Mouse (Mus musculus) retina, postnatal 1 day (tissue): Measurements from ENCODE around the gene Copb1.
A peak's percentile ranks its signal among the peaks of the same experiment; 100 is the strongest.
"Not testable (repeated sequence)": the region's sequence is repeated elsewhere in the genome, so short reads cannot be mapped to it uniquely, and the experiment has no call there.

Experiments used
- DNase-seq: peaks from one replicate; pipeline ENCODE4 v3.0.0-alpha.2; 2012

The Copb1 gene

DNA sequence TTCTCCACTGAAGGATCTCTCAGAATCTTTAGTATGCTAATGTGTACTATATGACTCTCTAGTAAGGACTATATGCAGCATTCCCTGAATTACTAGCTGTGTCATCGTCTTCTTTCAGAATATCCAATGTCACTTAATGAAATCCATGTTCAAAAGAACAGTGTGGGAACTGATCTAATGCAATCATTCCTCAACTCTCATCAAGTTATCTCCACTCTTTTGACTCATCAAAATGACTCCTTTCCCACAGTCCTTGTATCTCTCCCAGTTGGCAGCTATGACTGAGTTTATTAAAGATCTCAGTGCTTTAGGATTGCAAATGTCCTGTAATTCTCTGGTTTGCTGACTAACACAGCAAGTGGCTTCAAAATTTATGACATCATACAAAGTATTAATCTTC, 40.1 kb downstream of the Copb1 start:
- DNase-seq: no peak

DNA sequence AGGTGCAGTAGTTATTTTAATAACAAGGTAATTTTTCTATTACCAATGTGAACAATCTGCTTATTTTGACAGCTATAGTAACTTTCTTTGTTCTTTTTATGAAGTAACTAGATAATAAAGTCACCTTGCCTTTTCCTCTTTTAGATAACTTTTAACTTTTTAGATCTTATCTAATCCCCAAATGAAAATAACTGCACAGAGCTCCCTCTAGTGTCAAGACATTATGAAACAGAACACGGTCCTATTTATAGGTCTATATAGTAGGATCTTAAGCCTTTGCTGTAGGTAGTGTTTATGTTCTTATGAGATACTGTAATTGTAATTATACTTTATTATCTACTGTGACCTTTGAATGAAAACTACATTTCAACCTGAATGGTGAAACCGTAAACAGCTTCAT, 41.0 kb downstream of the Copb1 start:
- peak; percentile 52 for DNase-seq

DNA sequence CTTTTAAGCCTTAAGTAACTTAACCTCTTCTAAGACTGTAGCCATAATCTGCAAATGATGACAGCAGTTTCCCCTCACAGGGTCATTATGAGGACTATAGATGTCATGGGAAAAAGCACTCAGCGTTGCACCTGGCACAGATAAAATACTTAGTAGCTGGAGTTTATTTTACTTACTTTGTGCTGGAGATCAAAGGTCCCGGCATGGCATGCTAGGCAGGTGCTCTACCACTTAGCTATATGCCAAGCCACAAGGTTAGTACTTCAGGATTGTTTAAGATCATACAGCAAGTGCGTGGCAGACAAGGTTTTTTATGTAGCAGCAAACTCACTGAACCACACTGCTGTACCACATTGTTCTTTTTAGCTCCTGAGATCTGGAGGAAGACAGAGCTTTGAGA, 43.9 kb downstream of the Copb1 start:
- peak; percentile 25 for DNase-seq

DNA sequence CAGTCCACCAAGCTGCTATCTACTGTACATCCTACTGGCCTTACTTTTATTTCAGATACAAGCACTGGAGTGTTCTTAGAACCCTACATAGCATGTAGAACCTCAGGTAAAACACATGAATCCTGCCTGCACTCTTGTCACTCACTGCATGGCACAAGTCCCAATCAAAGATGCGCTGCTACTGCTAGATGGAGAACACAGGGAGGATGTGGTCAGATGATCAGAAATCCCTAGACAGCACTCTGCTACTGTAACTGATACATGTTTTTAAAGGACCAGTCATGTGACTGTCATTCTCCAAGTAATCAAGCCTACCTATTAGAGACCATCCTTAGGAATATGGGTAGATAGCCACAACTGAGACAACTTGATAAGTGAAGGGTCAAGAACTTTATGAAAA, 44.7 kb downstream of the Copb1 start:
- DNase-seq: no peak

DNA sequence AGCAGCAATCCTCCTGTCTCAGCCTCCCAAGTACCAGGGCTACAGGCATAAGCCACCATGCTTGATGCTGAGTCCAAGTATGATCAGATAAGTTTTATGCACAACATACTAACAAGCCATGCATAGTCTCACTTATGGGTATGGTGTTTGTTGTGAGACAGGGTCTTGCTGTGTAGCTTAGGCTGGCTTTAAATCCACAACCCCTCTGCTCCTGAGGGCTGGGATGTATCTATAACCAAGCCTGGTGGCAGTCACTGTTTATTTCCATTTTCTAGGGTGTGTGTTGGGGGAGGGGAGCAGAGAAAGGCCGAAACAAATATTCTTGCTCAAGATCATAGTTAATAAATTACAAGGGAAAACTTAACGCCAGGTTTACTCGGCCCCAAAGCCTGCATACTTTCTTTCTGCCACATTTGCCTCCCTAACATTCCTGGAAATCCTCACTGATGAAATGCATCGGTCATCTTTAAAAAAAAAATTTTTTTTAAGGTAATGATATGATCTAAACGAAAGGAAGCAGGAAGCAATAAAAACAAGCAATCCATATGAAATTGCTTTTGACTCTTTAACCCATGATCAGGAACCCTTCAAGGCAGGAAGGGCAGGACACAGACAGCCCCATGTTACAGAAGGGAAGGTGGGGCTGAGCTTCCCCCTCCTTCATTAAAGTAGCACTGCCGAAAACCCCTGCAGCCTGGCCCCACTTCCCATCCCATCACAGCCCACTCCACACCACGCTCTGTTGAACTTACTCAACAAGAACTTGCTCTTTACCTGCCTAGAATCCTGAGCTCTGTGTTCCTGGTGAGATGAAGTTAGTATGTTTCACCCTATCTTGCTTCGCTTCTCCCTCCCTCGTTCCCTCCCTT, 50.8 kb downstream of the Copb1 start:
- no peak for DNase-seq

DNA sequence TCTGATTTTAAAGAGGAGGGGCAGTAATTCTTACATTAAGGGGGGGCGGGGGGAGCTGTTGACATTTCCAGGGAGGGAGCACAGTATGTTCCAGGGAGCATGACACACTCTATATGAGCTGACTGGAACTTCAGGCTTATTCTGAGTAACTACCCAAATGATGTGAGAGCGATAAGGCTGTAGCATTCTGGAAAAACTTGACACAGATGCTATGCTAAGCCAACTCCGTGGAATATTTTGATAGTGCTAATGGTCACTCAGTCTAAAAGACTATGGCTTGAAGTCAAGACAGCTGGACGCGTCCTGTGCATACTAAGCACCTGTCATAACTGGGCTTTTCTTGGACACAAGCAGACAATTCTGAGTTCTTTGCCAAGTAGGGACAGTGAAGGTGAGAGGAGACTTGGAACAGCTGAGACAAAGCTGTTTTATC, 51.5 kb downstream of the Copb1 start:
- no peak for DNase-seq

DNA sequence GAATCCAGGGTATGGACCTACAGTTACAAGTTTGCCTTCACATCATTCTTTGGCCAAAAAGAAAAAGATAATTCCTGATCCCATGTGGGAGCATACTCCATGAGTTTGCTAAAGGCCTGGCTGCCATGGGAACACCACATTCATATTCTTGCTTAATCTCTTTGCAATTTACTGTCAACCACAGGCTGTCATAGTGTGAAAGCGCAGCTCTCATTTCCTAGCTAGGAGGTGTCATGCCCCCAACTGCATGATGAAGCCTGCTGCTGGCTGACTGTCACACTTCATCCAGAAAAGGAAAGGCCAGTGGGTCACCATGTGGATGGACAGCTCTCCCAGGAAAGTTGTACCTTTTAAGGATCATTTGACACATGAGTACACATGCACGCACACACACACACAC, 53.9 kb downstream of the Copb1 start:
- DNase-seq: no peak

DNA sequence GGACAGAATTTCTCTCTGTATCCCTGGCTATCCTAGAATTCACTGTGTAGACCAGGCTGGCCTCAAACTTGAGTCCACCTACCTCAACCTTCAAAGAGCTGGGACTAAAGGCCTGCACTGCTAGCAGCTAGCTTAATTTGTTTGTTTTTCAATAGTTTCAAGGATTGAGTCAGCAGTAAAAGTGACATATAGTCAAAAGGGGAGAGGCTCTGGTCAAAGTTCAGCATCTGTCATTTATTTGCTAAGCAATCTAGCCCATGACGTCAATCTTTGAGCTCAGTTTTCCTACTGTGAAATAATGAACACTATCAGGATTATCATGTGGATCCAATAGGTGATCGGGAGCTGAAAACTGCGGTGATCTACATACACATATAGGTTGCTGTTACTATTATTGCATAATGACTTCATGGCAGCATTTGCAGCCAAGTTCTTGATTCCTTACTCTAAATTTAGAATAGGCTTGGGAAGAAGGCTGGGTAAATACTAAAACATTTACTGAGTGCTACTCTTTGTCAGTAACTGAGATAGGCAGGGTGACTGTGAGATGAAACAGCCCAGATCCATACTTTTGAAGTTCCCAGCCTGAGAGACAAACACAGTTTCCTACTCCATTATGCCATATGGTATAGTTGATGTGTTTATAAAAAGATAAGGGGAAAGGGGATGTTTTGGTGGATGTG, 54.9 kb downstream of the Copb1 start:
- DNase-seq: no peak

DNA sequence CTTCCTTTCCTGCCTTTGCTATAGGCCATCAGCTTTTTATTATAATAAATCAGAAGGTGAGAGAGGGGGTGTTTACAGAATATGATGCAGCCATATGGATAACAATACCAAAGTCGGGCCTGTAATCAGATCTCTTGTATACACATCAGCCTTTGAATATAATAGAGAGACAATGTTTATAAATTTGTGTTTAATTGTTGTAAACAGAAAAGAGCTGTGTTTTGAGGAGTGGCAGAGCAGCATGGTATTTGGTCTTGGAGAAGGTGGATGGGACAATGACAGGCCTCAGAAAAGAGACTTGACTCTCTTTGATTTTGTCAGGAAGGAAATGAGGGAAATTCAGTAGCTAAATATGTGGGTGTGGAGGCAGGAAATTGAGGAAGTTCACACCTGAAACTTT, 56.3 kb downstream of the Copb1 start:
- no peak for DNase-seq

DNA sequence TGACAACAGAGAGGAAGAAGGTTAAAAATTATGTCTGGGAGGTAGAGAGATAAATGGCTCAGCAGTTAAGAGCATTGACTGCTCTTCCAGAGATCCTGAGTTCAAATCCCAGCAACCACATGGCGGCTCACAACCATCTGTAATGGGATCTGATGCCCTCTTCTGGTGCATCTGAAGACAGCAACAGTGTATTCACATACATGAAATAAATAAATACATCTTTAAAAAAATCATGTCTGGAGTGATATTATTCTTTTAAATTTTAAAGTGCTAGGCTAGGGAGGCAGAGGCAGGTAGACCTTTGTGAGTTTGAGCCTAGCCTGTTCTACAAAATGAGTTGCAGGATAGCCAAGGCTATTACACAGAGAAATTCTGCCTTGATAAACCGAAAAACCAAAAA, 57.9 kb downstream of the Copb1 start:
- not testable (repeated sequence) for DNase-seq

DNA sequence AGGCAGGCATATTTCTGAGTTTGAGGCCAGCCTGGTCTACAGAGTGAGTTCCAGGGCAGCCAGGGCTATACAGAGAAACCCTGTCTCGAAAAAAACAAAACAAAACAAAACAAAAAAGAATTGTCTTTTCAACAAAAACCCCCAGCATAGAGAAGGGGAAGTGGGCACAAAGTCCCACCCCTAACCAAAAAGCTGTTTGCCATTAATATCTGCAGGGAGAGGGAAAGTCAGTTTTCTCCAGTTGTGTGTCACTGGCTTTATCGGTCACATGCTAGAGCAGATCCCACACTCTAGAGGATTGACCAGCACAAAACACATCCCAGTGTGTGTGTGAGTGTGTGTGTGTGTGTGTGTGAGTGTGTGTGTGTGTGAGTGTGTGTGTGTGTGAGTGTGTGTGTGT, 59.7 kb downstream of the Copb1 start:
- not testable (repeated sequence) for DNase-seq

DNA sequence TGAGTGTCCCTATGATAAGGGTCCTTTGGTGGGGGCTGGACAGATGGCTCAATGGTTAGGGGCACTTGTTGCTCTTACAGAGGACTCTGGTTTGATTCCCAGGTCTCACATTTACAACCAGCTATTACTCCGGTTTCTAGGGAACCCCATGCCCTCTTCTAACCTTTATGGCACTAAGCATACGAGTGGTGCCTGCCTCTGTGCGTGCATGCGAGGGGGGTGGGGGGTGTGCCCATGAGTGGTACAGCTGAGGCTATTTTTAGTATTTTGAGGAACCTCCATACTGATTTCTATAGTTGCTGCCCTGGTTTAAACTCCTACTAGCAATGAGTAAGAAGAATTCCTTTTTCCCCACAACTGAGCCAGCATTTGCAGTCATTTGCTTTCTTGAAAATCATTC, 60.3 kb downstream of the Copb1 start:
- DNase-seq: no peak

DNA sequence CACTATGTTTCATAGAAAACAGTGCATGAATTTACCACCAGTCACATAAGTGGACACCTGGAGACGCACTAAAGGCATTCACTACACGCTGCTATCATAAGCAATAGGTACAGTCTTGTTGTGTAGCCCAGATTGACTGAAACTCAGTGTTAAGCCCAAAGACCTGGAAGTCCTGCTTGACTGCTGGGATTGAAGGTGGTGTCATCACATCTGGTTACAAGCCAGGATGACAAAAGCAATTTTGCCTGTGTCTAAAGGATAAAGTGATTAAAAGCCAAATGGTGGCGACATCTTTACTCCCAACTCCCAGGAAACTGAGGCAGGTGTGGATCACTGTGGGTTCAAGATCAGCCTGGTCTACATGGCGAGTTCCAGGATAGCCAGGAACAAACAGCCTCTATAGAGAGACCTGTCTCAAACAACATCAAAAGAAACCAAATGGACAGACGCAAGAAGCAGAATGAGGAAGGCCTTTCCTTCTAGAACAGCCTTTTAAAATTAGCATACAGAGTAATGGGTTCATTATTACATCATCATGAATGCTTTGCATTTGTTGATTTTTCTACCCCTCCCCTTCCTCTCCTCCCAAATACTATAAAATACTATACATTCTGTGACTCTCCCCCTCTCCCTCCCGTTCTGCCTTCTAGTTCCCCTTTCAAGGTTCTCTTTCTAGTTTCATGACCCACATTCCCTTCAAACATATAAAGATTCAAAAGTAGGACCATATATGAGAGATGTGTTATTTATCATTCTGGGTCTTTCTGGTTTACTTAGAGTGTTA, 61.0 kb downstream of the Copb1 start:
- no peak for DNase-seq

DNA sequence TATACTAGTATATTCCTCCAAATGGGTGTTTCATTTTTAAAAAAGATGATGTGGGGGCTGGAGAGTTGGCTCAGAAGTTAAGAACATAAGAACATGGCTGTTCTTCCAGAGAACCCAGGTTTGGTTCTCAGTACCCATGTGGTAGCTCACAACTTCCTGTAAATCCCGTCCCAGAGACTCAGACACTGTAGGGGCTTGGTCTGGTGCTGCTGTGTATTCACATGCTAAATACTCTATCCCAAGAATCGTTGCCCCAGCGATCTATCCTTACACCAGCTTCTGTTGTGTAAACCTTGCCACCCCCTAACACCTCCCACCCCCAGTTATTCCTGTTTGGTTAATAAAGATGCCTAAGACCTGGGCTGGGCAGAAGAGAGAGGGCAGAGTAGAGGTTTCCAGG, 61.9 kb downstream of the Copb1 start:
- no peak for DNase-seq

DNA sequence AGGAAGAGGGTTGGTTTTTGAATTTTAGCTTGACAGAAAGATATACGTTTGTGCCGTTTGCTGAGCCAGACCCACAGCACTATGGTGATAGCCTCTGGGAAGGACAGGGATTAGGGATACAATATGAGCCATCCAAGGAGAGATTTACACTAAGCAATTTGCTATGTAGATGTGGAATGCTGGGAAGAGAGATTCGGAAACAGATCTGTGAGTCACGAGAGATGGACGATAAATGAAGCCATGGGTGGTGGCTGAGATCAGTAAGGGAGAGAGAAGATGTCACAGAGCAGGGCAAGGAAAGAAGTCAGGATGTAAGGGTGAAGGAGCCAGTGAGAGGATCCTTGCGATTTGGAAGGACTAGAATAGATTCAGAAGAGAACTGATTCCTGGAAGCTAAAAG, 71.1 kb downstream of the Copb1 start:
- no peak for DNase-seq

DNA sequence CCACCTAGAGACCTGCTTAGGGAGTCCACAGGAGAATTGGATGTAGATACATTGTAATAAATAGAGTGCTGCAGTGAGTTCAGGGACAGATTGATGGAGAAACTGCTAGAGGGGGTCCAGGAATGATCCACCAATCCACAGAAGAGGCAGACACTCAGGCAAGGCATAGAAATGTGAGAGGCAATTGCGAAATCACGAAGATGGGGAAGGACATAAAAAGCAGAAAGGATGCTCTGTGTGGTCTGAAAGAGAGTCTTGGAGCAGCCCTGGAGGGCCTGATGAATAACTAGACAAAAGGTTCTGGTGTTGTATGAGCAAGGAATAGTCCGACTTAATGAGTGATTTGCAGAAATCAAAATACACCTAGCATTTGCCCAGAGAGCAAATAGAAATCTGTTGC, 71.8 kb downstream of the Copb1 start:
- DNase-seq: no peak

DNA sequence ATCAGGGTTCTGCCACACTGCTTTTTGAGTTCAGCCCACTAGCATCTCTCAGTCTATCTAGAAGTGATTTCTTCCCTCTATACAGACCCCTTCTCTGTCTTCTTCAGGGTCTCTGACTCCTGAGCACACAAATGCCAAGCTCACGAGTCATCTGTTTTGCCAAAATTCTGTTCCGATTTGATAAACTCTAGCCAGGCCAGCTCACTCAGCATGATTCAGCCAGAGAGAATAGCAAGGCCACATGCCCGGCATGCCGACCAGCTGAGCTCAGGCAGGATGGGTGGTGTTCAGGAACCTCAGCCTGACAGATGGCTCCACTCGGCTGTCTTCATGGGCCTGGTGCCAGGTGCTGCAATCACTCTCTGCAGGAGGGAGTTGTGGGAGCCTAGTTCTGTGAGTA, 73.1 kb downstream of the Copb1 start:
- peak; percentile 71 for DNase-seq

DNA sequence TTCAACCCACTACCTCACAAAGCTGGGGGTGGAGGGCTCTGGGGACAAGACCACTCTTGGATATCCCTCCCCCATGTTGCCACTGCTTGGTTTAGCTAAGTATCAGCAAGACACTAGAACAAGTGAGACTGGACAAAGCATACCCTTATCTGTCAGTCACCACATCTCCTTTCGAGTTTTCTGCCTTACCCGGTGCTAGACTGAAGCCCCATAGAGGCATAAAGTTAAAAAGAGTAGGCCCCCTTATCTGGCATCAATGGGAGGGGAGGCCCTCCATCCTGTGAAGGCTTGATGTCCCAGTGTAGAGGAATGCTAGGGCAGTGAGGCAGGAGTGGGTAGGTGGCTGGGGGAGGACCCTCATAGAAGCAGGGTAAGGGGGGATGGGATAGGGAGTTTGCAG, 77.9 kb downstream of the Copb1 start:
- DNase-seq: no peak

DNA sequence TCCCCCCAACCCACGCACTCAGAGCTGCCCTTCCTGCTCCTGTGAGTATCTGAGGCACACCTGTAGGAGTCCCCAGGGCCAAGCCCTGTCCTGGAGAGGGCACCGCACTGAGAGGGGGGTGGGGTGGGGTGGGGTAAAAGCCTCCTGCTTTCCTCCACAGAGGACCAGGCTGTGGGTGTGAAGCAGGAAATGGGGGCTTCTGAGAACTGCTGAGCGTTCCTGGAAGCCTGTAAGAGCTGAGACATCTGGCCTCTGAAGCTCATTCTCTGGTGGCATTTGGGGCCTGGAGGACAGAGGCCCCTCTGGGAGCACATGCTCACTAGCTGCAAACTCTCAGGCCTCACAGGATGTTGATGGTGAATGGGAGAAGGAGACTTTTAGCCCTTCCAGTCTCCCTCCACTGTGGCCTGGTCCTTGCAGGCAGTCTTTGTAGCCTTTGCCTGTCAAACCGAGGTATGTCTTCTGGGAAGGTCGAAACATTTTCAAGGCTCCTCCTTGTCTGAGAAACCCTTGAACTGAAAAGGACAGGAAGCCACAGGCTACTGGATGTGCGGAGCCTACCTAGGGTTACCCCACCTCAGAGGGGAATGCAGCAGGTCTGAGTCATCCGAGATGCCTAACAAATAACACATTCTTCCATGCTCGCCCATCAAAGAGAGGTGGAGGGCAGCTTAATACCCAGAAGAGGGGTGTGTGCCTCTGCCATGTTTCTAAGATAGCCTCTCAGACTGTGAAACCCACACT, 83.0 kb downstream of the Copb1 start:
- DNase-seq: no peak

DNA sequence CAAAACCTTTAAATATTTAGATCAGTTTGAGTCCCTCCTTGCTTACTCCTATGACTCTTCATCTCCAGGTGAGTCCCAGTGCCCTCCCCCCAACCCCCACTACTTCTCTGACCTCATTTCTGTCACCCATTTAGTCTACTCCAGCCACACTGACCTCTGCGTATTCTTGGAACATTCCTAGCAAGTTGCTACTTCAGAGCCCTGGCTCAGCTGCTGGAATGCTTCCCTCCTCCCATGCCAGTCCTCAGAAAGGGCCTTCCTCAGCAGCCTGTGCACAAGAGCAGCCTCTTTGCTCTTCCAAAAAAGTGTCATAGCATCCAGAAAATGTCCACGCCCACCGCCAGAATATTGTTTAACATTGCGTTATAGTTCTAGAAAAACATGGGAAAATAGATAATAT, 84.5 kb downstream of the Copb1 start:
- no peak for DNase-seq

DNA sequence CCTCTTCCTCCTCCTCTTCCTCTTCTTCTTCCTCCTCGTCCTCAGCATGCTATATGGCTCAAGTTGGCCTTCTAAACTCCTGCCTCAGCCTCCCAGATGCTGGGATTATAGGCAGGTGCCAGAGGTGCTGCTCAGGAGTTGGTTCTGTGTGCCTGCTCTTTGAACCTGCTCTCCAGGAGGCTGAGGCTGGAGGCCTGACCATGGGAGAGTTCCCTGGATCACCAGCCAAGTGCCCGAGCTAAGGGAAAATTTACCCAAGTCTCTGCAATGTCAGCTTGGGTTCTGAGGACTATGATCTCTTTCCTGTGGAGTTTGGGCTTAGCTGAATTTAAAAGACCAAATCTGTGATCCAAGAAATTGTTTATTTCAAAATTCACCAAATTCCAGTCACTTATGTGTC, 85.1 kb downstream of the Copb1 start:
- no peak for DNase-seq
